Mouse (Mus musculus): ENCODE measurements around the gene Ftsj3. TPM values are rescaled to one million over a fixed set of nuclear protein-coding genes. Genes with fewer than 3 reads are reported as not detected.

Gene Ftsj3
- polyA plus RNA-seq, 1 experiment = 48.7 TPM

- Histone ChIP-seq H3K27me3 (ENCODE audit: control insufficient read depth, insufficient read depth, insufficient read length) (no peaks in the 10 kb centered on the region), H3ac (ENCODE audit: control insufficient read depth, insufficient read length, low read depth) (peak within 1 kb of the TSS; percentile 99), H3K79me3 (ENCODE audit: low read depth) (peaks cover 32% of the 10 kb centered on the region), H3K36me3 (ENCODE audit: control insufficient read depth, insufficient read depth) (peaks cover 5% of the 10 kb centered on the region), H3K79me2 (ENCODE audit: control insufficient read depth, insufficient read depth) (peaks cover 48% of the 10 kb centered on the region), H3K4me3 (ENCODE audit: insufficient read depth, poor library complexity, severe bottlenecking) (peak within 1 kb of the TSS; percentile 71)
- TF ChIP-seq MAX (IDR thresholded peaks at IDR 0.05) = peak; percentile 76
- no peak for TF ChIP-seq CTCF (IDR thresholded peaks at IDR 0.05; ENCODE audit: control insufficient read depth, insufficient read depth, insufficient read length)
Observed at GRCm38 (mm10) chr11:106272644-106273310, 16.9 kb upstream of the Ftsj3 start, which contains the start of gene Smarcd2. Smarcd2 (minus strand) TSS chr11:106272972.

- no peaks in the 10 kb centered on the region for H3K27me3 ChIP-seq (ENCODE audit: control insufficient read depth, insufficient read depth, insufficient read length)
- TF ChIP-seq CEBPB (IDR thresholded peaks at IDR 0.05; ENCODE audit: low read depth) = no peak
- no peak for TF ChIP-seq MAX (IDR thresholded peaks at IDR 0.05)
- no peak for TF ChIP-seq CTCF (IDR thresholded peaks at IDR 0.05; ENCODE audit: control insufficient read depth, insufficient read depth, insufficient read length)
- TF ChIP-seq FOSL1 (IDR thresholded peaks at IDR 0.05; ENCODE audit: insufficient read depth, low read length, poor library complexity, severe bottlenecking) = no peak
- TF ChIP-seq MYOD1 (IDR thresholded peaks at IDR 0.05; ENCODE audit: control insufficient read depth, insufficient read length, low read depth) = no peak
- TF ChIP-seq USF1 (IDR thresholded peaks at IDR 0.05; ENCODE audit: low read depth) = no peak
- no peak for TF ChIP-seq MYOG (IDR thresholded peaks at IDR 0.05; ENCODE audit: control insufficient read depth, extremely low read depth, insufficient read length)
- H3K4me3 ChIP-seq (ENCODE audit: insufficient read depth, poor library complexity, severe bottlenecking) = peak overlapping the region; percentile 71
- H3K79me2 ChIP-seq (ENCODE audit: control insufficient read depth, insufficient read depth) = peaks cover 53% of the 10 kb centered on the region
- peak overlapping the region; percentile 99 for H3ac ChIP-seq (ENCODE audit: control insufficient read depth, insufficient read length, low read depth)
- peaks cover 11% of the 10 kb centered on the region for H3K36me3 ChIP-seq (ENCODE audit: control insufficient read depth, insufficient read depth)
- peaks cover 32% of the 10 kb centered on the region for H3K79me3 ChIP-seq (ENCODE audit: low read depth)
Observed at GRCm38 (mm10) chr11:106271794-106272643, 16.1 kb upstream of the Ftsj3 start.

- Histone ChIP-seq H3K4me3 (ENCODE audit: insufficient read depth, poor library complexity, severe bottlenecking) (peak overlapping the region; percentile 71), H3K79me2 (ENCODE audit: control insufficient read depth, insufficient read depth) (peaks cover 53% of the 10 kb centered on the region), H3K79me3 (ENCODE audit: low read depth) (peaks cover 32% of the 10 kb centered on the region), H3K36me3 (ENCODE audit: control insufficient read depth, insufficient read depth) (peaks cover 19% of the 10 kb centered on the region), H3ac (ENCODE audit: control insufficient read depth, insufficient read length, low read depth) (peak overlapping the region; percentile 9), H3K27me3 (ENCODE audit: control insufficient read depth, insufficient read depth, insufficient read length) (no peaks in the 10 kb centered on the region)
- TF ChIP-seq USF1 (IDR thresholded peaks at IDR 0.05; ENCODE audit: low read depth) = no peak
- TF ChIP-seq CEBPB (IDR thresholded peaks at IDR 0.05; ENCODE audit: low read depth) = no peak
- TF ChIP-seq MAX (IDR thresholded peaks at IDR 0.05) = no peak
- no peak for TF ChIP-seq MYOG (IDR thresholded peaks at IDR 0.05; ENCODE audit: control insufficient read depth, extremely low read depth, insufficient read length)
- no peak for TF ChIP-seq FOSL1 (IDR thresholded peaks at IDR 0.05; ENCODE audit: insufficient read depth, low read length, poor library complexity, severe bottlenecking)
Observed at GRCm38 (mm10) chr11:106271131-106271793, 15.4 kb upstream of the Ftsj3 start.

- Histone ChIP-seq H3K4me3 (ENCODE audit: insufficient read depth, poor library complexity, severe bottlenecking) (no peak overlapping the region), H3K79me2 (ENCODE audit: control insufficient read depth, insufficient read depth) (peaks cover 53% of the 10 kb centered on the region), H3K27me3 (ENCODE audit: control insufficient read depth, insufficient read depth, insufficient read length) (no peaks in the 10 kb centered on the region), H3K79me3 (ENCODE audit: low read depth) (peaks cover 32% of the 10 kb centered on the region), H3K36me3 (ENCODE audit: control insufficient read depth, insufficient read depth) (peaks cover 37% of the 10 kb centered on the region), H3ac (ENCODE audit: control insufficient read depth, insufficient read length, low read depth) (no peak overlapping the region)
- no peak for TF ChIP-seq MYOD1 (IDR thresholded peaks at IDR 0.05; ENCODE audit: control insufficient read depth, insufficient read length, low read depth)
- no peak for TF ChIP-seq CEBPB (IDR thresholded peaks at IDR 0.05; ENCODE audit: low read depth)
- no peak for TF ChIP-seq USF1 (IDR thresholded peaks at IDR 0.05; ENCODE audit: low read depth)
- TF ChIP-seq MYOG (IDR thresholded peaks at IDR 0.05; ENCODE audit: control insufficient read depth, extremely low read depth, insufficient read length) = no peak
- TF ChIP-seq MAX (IDR thresholded peaks at IDR 0.05) = no peak
- no peak for TF ChIP-seq FOSL1 (IDR thresholded peaks at IDR 0.05; ENCODE audit: insufficient read depth, low read length, poor library complexity, severe bottlenecking)
- TF ChIP-seq CTCF (IDR thresholded peaks at IDR 0.05; ENCODE audit: control insufficient read depth, insufficient read depth, insufficient read length) = no peak
Observed at GRCm38 (mm10) chr11:106269060-106269431, 13.2 kb upstream of the Ftsj3 start.

GRCm38 (mm10) chr11:106268326-106269059 lies 12.6 kb upstream of the Ftsj3 start:
- H3K79me3 ChIP-seq (ENCODE audit: low read depth) = peaks cover 32% of the 10 kb centered on the region
- no peak for TF ChIP-seq CEBPB (IDR thresholded peaks at IDR 0.05; ENCODE audit: low read depth)
- TF ChIP-seq MYOD1 (IDR thresholded peaks at IDR 0.05; ENCODE audit: control insufficient read depth, insufficient read length, low read depth) = no peak
- no peak for TF ChIP-seq FOSL1 (IDR thresholded peaks at IDR 0.05; ENCODE audit: insufficient read depth, low read length, poor library complexity, severe bottlenecking)
- no peak for TF ChIP-seq USF1 (IDR thresholded peaks at IDR 0.05; ENCODE audit: low read depth)
- no peak for TF ChIP-seq MYOG (IDR thresholded peaks at IDR 0.05; ENCODE audit: control insufficient read depth, extremely low read depth, insufficient read length)
- TF ChIP-seq CTCF (IDR thresholded peaks at IDR 0.05; ENCODE audit: control insufficient read depth, insufficient read depth, insufficient read length) = no peak
- TF ChIP-seq MAX (IDR thresholded peaks at IDR 0.05) = no peak
- peaks cover 43% of the 10 kb centered on the region for H3K36me3 ChIP-seq (ENCODE audit: control insufficient read depth, insufficient read depth)
- no peak overlapping the region for H3K4me3 ChIP-seq (ENCODE audit: insufficient read depth, poor library complexity, severe bottlenecking)
- no peaks in the 10 kb centered on the region for H3K27me3 ChIP-seq (ENCODE audit: control insufficient read depth, insufficient read depth, insufficient read length)
- H3K79me2 ChIP-seq (ENCODE audit: control insufficient read depth, insufficient read depth) = peaks cover 53% of the 10 kb centered on the region
- no peak overlapping the region for H3ac ChIP-seq (ENCODE audit: control insufficient read depth, insufficient read length, low read depth)

All from C2C12 (cell line).